Mouse (Mus musculus) spleen, postnatal 4 days (tissue): ENCODE data around the gene Kcnd3.

Source experiments
- DNase-seq, 2 experiments: peaks; one replicate each; pipeline ENCODE4 v3.0.0; 2022; ENCODE audit warnings: low spot score in 2 of 2

Kcnd3 gene

DNA sequence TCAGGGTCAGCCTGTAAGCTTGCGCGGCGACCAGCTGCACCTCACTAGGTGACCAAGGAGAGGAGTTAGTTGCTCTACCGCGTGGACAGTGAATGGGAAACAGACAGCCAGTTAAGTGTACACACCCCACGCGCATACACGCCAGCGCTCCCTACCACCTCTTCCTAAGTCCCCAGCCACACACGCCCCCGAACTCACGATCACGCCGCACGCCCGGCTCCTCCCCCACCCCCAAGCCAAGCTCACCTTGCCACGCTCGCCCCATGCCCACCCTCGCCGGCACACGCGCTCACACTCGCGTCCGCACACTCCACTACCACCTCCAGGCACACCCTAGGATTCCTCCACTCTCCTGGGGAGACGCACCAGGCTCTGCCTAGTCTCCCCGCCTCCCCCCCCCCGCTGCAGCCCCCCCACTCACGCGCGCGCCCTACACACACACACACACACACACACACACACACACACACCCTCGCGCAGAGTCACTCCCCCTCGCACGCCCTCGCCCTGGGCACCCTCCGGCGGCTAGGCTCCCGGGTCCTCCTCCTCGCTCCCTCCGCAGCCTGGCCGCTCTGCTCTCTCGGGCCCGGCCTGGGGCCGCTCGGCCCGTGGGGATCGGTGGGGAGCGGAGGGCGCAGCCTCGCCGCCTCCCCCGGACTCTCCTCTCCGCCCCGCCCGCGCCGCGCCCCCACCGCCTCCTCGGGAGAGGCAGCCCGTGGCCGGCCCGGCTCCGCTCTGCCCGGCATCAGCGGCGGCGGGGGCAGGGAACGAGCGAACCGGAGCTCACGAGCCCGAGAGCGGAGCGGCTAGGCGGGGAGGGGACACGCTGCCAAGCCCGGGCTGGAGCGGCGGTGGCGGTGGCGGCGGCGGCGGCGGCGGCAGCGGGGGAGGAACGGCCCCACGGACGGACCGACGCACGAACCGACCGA is at the start of gene Kcnd3:
Kcnd3 (plus strand) TSS at position 704 of the 929 bp plus-strand sequence.
- peak in 1 of 2 experiments; percentile 62 for DNase-seq

- no peak for DNase-seq
These were observed 49.5 kb upstream of the Kcnd3 start for GRCm38 (mm10) chr3:105402676-105403075.

DNA sequence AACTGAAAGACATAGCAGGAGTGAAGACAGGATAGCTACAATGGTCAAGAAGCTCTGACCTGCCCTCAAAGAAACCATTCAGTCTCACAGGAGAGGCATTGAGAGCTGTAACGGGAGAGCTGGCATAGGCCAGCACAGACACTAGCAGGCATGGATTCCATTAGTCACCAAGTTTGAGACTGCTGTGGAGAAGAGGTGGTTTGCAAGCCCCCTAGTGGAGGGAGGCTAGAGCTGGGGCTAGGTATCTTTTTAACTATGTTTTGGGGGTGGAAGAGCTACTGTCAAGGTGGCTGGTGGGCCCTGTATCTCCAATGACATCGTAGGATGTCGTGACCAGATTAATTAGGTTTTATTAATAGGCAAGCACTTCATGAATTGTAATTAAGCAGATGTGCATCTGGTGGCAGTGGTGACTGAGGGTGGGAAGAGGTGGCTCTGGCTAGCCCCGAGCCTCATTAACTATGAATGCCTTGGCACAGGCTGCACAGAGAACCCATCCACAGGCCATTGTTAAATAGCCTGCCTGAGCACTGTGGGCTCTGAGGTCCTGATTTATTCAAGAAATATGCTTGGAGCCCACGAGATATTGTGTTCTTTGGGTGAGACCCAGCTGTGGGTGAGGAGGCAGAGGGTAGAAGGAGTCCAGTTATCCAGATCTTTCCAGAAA is 48.6 kb upstream of the Kcnd3 start:
- no peak for DNase-seq

- no peak for DNase-seq
These were observed 48.1 kb upstream of the Kcnd3 start for GRCm38 (mm10) chr3:105404077-105404446.

DNA sequence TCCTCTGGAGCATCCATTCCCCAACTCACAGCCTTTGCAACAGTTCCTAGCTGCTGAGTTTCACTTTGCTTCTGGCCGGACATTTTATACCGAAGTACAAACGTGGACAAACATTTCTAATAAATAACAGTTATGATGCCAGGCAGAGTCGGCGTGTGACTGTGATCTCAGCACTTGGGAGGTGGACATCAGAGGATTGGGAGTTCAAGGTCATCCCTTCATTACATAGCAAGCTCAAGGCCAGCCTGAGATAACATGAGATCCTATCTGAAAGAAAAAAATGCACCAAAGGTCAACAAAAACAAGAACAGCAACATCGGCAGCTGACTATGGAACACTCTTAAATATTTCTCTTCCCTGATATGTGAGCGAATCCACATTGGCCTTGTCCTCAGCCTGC is 46.6 kb upstream of the Kcnd3 start:
- DNase-seq, result no peak

DNA sequence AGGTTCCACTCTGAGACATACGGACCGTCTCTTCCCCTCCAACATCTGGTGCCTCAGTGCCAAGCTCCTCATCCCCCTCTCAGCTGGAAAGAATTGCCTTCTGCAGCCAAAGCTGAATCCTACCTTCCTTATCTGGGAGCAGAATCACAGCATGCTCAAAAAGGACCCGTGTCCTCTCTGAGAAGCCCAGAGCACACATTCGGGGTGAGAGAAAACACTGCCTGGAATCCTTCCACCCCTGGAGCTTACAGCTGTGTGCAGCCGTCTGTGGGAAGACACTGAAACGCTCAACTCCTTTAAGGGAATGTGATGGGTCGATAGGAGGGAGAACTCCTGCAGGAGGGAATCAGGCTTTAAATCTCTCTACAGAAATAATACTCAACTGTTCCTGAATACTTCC is 46.1 kb upstream of the Kcnd3 start:
- no peak for DNase-seq

DNA sequence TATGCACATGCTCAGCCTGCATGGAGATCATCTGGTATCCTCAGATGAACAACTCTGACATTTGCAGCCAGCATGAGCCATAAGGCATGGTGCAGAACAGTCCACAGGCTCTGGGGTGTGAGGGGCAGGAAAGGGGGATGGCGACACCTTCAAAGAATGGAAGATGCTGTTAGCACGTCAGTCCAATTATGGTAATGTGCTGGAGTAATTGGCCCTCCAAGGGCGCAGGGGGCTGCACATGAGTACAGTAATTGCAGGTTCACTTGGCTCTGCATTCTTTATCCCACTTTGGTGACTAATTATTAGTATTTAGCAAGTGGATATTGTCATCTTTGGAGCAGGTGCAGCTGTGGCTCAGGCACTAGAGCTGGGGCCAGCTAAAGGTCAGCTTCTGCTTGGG is 43.9 kb upstream of the Kcnd3 start:
- DNase-seq, result no peak

DNA sequence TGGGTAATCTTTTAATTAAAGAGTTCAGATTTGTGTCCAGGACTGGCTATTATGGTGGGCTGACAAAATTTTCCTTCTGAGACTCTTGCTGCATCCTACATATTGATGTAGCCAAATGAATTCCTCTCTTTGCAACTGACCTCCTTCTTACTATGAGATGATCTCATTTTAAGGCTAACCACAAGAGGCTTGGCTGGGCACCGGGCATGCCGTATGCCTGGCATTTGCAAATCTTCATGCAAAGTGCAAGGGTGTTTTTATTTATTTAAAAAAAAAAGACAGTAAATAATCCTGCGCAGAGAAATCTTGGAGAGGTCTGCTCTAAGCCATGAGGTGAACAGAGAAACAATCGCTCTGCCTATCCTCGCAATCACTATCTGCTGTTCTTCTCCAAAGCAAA is 41.3 kb upstream of the Kcnd3 start:
- DNase-seq, result no peak

DNA sequence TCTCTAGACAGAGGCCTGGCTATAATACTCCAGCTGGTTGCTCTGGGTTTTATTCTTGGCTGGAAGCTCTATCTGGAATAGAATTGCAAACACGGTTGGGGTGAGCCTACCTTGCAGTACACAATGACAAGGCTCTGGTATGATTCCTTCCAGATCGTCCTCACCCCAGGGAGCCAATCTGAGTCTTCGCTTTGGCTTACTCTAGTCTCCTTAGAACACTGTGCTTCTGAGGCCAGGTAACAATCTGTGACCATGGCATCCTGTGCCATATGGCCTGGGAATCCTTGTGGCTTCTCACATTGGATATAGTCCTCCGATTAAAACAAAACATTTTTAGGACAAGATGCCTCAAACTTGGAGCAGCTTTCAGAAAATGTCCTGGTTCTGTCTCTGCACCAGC is 40.4 kb upstream of the Kcnd3 start:
- no peak for DNase-seq

GRCm38 (mm10) chr3:105412229-105412628 is 39.9 kb upstream of the Kcnd3 start:
- DNase-seq, result no peak

- DNase-seq, result no peak
These were observed 39.4 kb upstream of the Kcnd3 start for GRCm38 (mm10) chr3:105412681-105413080.

GRCm38 (mm10) chr3:105418441-105418840 is 33.7 kb upstream of the Kcnd3 start:
- no peak for DNase-seq

DNA sequence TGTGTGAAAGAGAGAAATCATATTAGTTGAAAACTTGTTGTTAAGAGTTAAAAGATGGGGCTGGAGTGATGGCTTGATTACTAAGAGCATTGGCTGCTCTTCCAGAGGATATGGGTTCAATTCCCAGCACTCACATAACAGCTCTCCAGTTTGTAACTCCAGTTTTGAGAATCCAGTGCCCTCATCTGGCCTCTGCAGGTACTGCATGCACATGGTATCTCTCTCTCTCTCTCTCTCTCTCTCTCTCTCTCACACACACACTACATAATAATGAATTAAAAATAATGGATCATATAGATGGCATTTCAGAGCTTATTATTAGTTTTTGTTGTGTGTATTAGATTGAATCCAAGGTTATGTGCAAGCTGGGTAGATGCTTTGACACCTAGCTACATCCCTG is 29.7 kb upstream of the Kcnd3 start:
- DNase-seq, result no peak

GRCm38 (mm10) chr3:105423427-105423826 is 28.7 kb upstream of the Kcnd3 start:
- DNase-seq, result no peak

DNA sequence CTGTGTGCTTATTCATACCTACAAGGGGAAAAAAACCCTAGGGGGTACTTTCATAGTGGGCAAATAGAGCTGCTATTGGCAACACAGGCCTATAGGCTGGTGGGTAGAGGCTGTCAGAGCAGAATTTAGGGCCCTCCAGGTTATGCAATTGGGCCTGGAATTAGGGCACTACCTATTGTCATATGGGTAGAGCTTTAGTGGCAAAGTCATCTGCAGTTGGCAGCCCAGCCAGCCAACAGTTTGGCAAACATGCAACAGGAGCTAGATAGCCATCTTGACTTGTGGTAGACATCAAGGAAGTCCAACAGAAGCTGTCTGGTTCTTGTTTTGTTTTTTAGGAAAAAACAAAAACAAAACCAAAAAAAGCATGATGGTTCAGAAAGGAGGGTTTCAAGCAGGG is 23.5 kb upstream of the Kcnd3 start:
- DNase-seq, result no peak

DNA sequence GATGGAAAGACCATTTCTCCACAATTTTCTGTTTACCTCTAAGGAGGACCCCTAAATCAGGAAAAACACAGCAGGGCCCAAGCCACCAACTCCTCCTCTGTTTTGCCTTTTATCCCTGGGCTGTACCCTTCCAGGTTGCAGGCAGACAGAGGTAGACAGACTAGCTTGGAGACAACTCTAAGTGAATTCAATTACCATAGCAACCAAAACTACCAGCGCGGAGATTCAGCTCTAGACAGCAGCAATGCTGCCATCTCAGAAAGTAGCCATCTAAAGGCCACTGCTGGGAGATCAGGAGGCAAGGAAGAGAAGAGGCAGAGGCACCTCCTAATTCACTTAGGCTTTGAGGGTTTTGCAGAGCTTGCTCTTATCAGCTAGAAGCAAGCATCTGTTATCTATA is 15.7 kb upstream of the Kcnd3 start:
- no peak for DNase-seq

GRCm38 (mm10) chr3:105436971-105437370 is 15.2 kb upstream of the Kcnd3 start:
- no peak for DNase-seq

GRCm38 (mm10) chr3:105440873-105441495 is 11.1 kb upstream of the Kcnd3 start:
- DNase-seq, result no peak

- no peak for DNase-seq
These were observed 1.3 kb upstream of the Kcnd3 start for GRCm38 (mm10) chr3:105450641-105451470.

- no peak for DNase-seq
These were observed 555 bp downstream of the Kcnd3 start for GRCm38 (mm10) chr3:105452556-105453213.

- no peak for DNase-seq
These were observed 1.3 kb downstream of the Kcnd3 start for GRCm38 (mm10) chr3:105453214-105453950.
